Mouse (Mus musculus) megakaryocyte, embryonic 14.5 days (primary cell): ENCODE measurements around the gene Tent2.

Source experiments
- FLI1 ChIP-seq: IDR thresholded peaks from 2 replicates; pipeline ENCODE4 v1.6.1; 2012; ENCODE audit warnings: low read length, inconsistent platforms, mixed read lengths
- GATA1 ChIP-seq: IDR thresholded peaks from 3 replicates; pipeline ENCODE4 v1.6.1; 2012; ENCODE audit warnings: mixed read lengths, low read length, inconsistent platforms, borderline replicate concordance

DNA sequence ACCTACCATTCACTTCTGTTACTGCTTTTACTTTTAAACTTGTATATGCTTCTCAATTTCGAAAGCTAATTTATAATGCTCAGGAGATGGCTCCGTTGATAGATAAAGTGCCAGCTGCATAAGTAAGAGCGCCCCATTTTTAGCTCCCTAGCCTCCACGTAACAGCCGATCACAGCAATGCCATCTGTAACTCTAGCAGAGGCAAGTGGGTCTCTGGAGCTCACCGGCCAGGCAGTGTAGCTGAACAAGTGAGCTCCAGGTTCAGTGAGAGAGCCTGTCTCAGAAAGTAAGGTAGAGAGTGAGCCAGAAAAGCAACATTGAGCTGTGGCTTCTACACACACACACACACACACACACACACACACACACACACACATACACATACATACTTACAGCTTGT, 51.0 kb downstream of the Tent2 start:
- TF ChIP-seq FLI1 (no peak), GATA1 (no peak)
